Mouse (Mus musculus): ENCODE results near the gene Ephb1. TPM values are rescaled to one million over a fixed set of nuclear protein-coding genes. Genes with fewer than 3 reads are reported as not detected.

Gene Ephb1
- total RNA-seq, 2 experiments from 2014 or later = 29.6 to 32.5 TPM

GRCm38 (mm10) chr9:101907747-101908255 is 446.7 kb downstream of the Ephb1 start:
- intact Hi-C loops (cut with DNase I) = no loop called here
- no peak for DNase-seq (ENCODE audit: low spot score in 2 of 2)

GRCm38 (mm10) chr9:101903406-101903805 is 451.1 kb downstream of the Ephb1 start:
- intact Hi-C loops (cut with DNase I) = no loop called here
- DNase-seq (ENCODE audit: low spot score in 2 of 2) = no peak

- intact Hi-C loops (cut with DNase I) = no loop called here
- no peak for DNase-seq (ENCODE audit: low spot score in 2 of 2)
Observed at GRCm38 (mm10) chr9:101897851-101898250, 456.6 kb downstream of the Ephb1 start.

GRCm38 (mm10) chr9:101883295-101883694 is 471.2 kb downstream of the Ephb1 start:
- DNase-seq (ENCODE audit: low spot score in 2 of 2) = no peak
- intact Hi-C loops (cut with DNase I) = no loop called here

GRCm38 (mm10) chr9:101877109-101877987 is 477.1 kb downstream of the Ephb1 start:
- intact Hi-C loops (cut with DNase I) = no loop called here
- DNase-seq (ENCODE audit: low spot score in 2 of 2) = no peak

- intact Hi-C loops (cut with DNase I) = no loop called here
- DNase-seq (ENCODE audit: low spot score in 2 of 2) = no peak
Observed at GRCm38 (mm10) chr9:101875306-101875705, 479.2 kb downstream of the Ephb1 start.

Small RNA genes lying within 50 kb of the gene (microRNA-seq; reads per million reads assigned to microRNA genes)
- not detected for gene Mir7243

Other genes starting within 250 kb of the Ephb1 start
- gene Ky, start 151.1 kb upstream of the Ephb1 start, total RNA-seq (2021) = 1 to 10 TPM; 2.4 to 3.4 TPM

All from left cerebral cortex, postnatal 36 days (tissue).